Mouse (Mus musculus) kidney, postnatal 36 days (tissue): ENCODE results near the gene Meiob.

Experiments used
- DNase-seq, 2 experiments: peaks; one replicate each; pipeline ENCODE4 v3.0.0; 2021 to 2022; ENCODE audit warnings: mixed read lengths in 2 of 2

Meiob gene

GRCm38 (mm10) chr17:24821351-24822280, 17.5 kb downstream of the Meiob start:
- DNase-seq: peak; percentile 43 to 51

- DNase-seq: no peak
Observed at GRCm38 (mm10) chr17:24839842-24840241, 35.8 kb downstream of the Meiob start, which contains the start of gene Hagh. Gene Hagh, plus strand, starts transcription at chr17:24840143.

- no peak for DNase-seq
Observed at GRCm38 (mm10) chr17:24840341-24840740, 36.3 kb downstream of the Meiob start.

GRCm38 (mm10) chr17:24841133-24841532, 37.0 kb downstream of the Meiob start:
- peak; percentile 71 to 81 for DNase-seq

- peak; percentile 53 to 62 for DNase-seq
Observed at GRCm38 (mm10) chr17:24842631-24843030, 38.5 kb downstream of the Meiob start.

- no peak for DNase-seq
Observed at GRCm38 (mm10) chr17:24844525-24844924, 40.4 kb downstream of the Meiob start.

- DNase-seq: peak; percentile 74 to 85
Observed at GRCm38 (mm10) chr17:24847386-24847785, 43.3 kb downstream of the Meiob start.

- DNase-seq: peak; percentile 52 to 80
Observed at GRCm38 (mm10) chr17:24848600-24849031, 44.5 kb downstream of the Meiob start.

- no peak for DNase-seq
Observed at GRCm38 (mm10) chr17:24849733-24850064, 45.6 kb downstream of the Meiob start.

- peak; percentile 97 to 99 for DNase-seq
Observed at GRCm38 (mm10) chr17:24850065-24850772, 46.1 kb downstream of the Meiob start, which contains the start of gene Fahd1. Gene Fahd1, minus strand, starts transcription at chr17:24850364.

GRCm38 (mm10) chr17:24850773-24851127, 46.7 kb downstream of the Meiob start:
- no peak for DNase-seq

GRCm38 (mm10) chr17:24851381-24852125, 47.5 kb downstream of the Meiob start:
- DNase-seq: no peak

- peak; percentile 45 to 60 for DNase-seq
Observed at GRCm38 (mm10) chr17:24855838-24856464, 51.9 kb downstream of the Meiob start.

- DNase-seq: peak in 1 of 2 experiments; percentile 10
Observed at GRCm38 (mm10) chr17:24856589-24856988, 52.5 kb downstream of the Meiob start.

- DNase-seq: peak; percentile 88 to 93
Observed at GRCm38 (mm10) chr17:24857831-24858470, 53.9 kb downstream of the Meiob start.

GRCm38 (mm10) chr17:24858967-24859366, 54.9 kb downstream of the Meiob start:
- DNase-seq: peak in 1 of 2 experiments; percentile 26

- DNase-seq: no peak
Observed at GRCm38 (mm10) chr17:24860076-24860475, 56.0 kb downstream of the Meiob start.

GRCm38 (mm10) chr17:24861785-24862184, 57.7 kb downstream of the Meiob start:
- DNase-seq: no peak

- DNase-seq: no peak
Observed at GRCm38 (mm10) chr17:24865776-24866175, 61.7 kb downstream of the Meiob start, which contains the start of gene Igfals. Gene Igfals, plus strand, starts transcription at chr17:24865997.

- DNase-seq: no peak
Observed at GRCm38 (mm10) chr17:24867914-24868313, 63.8 kb downstream of the Meiob start.

GRCm38 (mm10) chr17:24873695-24874404, 69.8 kb downstream of the Meiob start:
- DNase-seq: no peak
